Mouse (Mus musculus) c-Kit-positive CD71-negative TER-119-negative erythroid progenitor cells, embryonic 14.5 days (primary cell): ENCODE results near the gene Prmt1.
A peak's percentile ranks its signal among the peaks of the same experiment; 100 is the strongest.

Experiments
- DNase-seq: peaks from one replicate; pipeline ENCODE4 v3.0.0-alpha.2; 2013; ENCODE audit warnings: low read depth

The Prmt1 gene

DNA sequence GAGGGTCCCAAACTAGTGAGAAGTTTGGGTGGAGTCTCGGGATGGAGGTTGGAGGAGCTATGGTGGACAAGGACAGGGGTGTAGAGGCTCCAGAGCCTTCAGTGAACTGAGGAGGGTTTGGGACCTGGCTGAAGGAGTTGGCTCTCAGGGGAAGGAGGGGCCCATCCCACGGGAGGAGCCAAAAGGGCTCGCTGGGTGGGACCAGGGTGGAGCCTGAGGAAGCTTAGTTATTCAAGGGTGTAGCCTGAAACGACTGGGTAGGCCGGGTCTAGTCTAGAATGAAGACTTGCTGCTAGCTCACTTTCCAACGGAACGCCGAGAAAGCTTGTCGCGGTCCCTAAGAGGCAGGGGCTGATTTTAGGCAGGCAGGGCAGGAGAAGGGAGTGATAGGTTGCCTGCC is 34.4 kb downstream of the Prmt1 start:
- DNase-seq, result peak; percentile 51

DNA sequence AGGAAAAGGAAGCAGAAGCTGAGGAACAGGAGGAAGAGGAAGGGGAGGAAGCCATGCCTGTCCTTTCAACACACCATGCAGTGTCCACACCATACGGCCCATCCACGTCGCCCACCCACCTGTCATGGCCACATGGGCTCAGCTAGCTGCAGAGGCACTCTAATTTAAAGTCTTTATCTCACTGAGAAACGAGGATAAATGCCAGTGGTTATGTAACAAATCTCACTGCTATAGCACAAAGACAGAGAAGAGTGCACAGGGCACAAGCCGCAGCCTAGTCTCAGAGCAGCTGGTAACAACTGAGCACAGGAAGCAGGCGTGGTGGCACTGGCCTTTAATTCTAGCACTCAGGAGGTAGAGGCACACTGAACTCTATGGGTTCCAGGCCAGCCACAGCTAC is 36.4 kb downstream of the Prmt1 start:
- no peak for DNase-seq

DNA sequence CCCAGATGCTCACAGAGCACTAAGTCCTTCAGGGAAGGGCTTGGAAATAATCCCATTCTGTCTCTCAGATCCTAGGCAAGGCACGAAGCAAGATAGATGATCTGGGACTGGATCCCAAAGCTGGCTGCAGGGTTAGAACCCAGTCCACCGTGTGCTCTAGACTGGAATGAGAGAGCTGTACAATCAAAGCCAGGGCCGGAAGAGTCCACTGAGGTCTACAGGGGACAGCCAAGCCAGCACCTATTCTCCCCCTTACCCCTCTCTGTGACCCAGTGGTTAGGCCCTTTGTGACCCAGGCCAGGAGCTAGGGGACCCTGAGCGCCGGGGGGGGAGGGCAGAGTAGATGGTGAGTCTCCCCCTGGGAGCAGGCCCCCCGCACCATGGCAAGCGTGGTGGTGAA is 43.5 kb downstream of the Prmt1 start, which contains the start of gene Tsks:
TSS of gene Tsks (plus strand) at position 301 of the 400 bp plus-strand sequence.
- no peak for DNase-seq

DNA sequence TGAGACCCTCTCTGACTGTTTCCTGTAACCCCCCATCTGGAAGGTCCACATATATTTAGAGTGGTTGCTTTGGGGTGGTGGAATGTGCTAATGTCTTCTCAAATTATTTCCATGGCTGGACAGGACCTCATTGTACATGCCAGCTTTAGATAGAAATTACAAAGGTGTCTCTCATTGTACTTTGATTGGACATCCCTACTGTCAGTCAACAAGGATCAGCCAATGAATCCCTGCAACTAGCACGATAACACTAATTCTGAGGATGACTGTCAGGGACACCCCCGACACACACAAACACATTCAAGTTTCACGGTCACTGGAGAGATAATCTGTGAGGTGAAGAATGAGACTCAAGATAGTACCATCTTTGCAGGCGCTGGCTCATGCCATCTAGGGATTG is 47.7 kb downstream of the Prmt1 start:
- DNase-seq, result no peak

DNA sequence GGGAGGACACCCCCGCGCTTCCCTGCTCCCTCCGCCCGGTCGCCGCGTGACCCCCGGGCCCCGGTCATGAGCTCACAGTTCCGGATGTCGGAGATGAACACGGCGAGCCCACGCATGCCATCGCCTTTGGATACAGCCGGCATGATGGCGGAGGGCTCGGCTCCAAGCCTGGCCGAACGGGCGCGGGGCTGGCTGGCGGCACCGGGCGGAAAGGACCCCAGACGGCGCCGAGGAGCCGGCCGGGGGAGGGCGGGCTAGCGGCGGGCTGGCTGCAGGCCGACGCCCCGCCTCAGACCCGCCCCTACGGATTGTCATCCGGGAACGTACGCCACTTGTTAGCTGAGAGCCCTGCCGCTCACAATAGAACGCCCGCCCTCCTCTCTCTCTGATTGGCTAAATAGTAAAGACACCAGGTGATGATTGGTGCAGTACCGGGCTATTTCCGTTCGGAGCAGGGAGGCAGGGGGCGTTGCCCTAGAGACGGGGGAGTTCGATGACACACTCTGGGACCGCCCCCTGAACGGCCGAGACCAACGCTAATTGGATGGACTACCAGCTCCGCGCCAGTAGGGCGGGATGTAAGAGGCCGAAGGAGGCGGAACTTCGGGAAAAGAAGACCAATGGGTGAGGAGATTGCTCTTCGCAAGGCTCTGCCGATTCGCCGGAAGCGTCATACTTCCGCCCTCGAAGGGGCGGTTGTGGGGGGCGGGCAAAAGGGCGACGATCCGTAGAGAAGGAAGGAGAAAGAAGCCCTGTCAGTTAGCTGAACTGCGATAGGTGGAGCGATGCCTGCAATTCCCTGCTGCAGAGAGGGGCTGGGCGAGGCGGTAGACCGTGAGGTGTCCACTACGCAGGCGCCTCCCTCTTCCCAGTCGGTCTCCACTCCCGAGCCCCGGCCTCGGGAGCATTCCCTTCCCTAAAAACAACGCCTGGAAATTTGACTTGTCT is 56.9 kb downstream of the Prmt1 start, which contains the start of gene Ap2a1:
TSS of gene Ap2a1 (minus strand) at position 293 of the 948 bp plus-strand sequence.
- peak; percentile 99 for DNase-seq

DNA sequence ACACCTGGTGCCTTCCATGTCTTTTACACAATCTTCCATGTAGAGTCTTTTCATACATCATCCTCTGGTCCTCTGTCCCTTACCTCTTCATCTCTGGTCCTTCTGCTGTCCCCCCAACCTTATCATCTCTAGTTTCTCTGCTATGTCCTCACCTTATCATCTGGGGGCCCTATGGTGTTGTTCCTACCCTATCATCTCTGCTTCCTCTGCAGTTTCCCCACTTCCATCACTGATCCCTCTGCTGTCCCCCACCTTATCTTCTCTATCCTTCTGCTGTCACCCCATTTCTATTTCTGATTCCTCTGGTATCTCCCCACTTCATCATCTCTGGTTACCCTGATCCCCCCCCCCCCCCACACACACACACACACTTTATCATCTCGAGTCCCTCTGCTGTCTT is 57.8 kb downstream of the Prmt1 start:
- no peak for DNase-seq
